Mouse (Mus musculus) embryonic facial prominence, embryonic 11.5 days (tissue): ENCODE measurements at regions not wholly inside any gene's neighbourhood (a gene's known extent, or its start where the extent isn't known, plus 50 kb on each side); places are given as distances from the start of the nearest gene placed in this dataset.

Experiments used
- ATAC-seq: fragments of 200-750 bp; cut with Nextera tagmentation; replicated peaks from 2 replicates; pipeline ENCODE4 v1.8.0; 2017; ENCODE audit warnings: low read depth; ENCODE audit not compliant: insufficient number of reproducible peaks, low FRiP score, low TSS enrichment
- DNase-seq: peaks from one replicate; pipeline ENCODE4 v3.0.0-alpha.2; 2015; ENCODE audit warnings: low spot score
- H3K27ac ChIP-seq: fragments of 300-500 bp; sonication (generic); replicated peaks from 2 replicates; pipeline ENCODE4 v1.5.1; 2014; ENCODE audit warnings: mild to moderate bottlenecking, low read depth, low read length, control low read depth
- H3K27me3 ChIP-seq: fragments of 300-500 bp; sonication (generic); 2 replicates; pipeline ENCODE4 v1.6.1; 2014; ENCODE audit warnings: mild to moderate bottlenecking, low read length, moderate library complexity, mixed read lengths; ENCODE audit not compliant: control insufficient read depth, insufficient read depth
- H3K36me3 ChIP-seq: fragments of 300-500 bp; sonication (generic); replicated peaks from 2 replicates; pipeline ENCODE4 v1.6.1; 2014; ENCODE audit warnings: low read depth, mild to moderate bottlenecking, low read length, moderate library complexity, mixed read lengths; ENCODE audit not compliant: control insufficient read depth, insufficient read depth
- H3K4me1 ChIP-seq: fragments of 300-500 bp; sonication (generic); 2 replicates; pipeline ENCODE4 v1.6.1; 2014; ENCODE audit warnings: low read length, mixed read lengths; ENCODE audit not compliant: control insufficient read depth, insufficient read depth
- H3K4me2 ChIP-seq: fragments of 300-500 bp; sonication (generic); 2 replicates; pipeline ENCODE4 v1.6.1; 2014; ENCODE audit warnings: low read depth, mild to moderate bottlenecking, control low read depth, low read length, moderate library complexity
- H3K4me3 ChIP-seq: fragments of 300-500 bp; sonication (generic); 2 replicates; pipeline ENCODE4 v1.5.1; 2014; ENCODE audit warnings: low read depth, low read length, control low read depth
- H3K9ac ChIP-seq: fragments of 300-500 bp; sonication (generic); replicated peaks from 2 replicates; pipeline ENCODE4 v1.6.1; 2014; ENCODE audit warnings: mild to moderate bottlenecking, control low read depth, low read length
- H3K9me3 ChIP-seq: fragments of 300-500 bp; sonication (generic); replicated peaks from 2 replicates; pipeline ENCODE4 v1.6.1; 2016; ENCODE audit warnings: mild to moderate bottlenecking, low read length, inconsistent platforms, mixed read lengths; ENCODE audit not compliant: control insufficient read depth
- WGBS: fragments of 180-500 bp; shearing (Covaris S2); extraction: QIAGEN DNeasy Blood & Tissue Kit; methylation state at CpG from one replicate; pipeline ENCODE4 v1.1.7; 2014; 5-methylcytosine and 5-hydroxymethylcytosine counted together

DNA sequence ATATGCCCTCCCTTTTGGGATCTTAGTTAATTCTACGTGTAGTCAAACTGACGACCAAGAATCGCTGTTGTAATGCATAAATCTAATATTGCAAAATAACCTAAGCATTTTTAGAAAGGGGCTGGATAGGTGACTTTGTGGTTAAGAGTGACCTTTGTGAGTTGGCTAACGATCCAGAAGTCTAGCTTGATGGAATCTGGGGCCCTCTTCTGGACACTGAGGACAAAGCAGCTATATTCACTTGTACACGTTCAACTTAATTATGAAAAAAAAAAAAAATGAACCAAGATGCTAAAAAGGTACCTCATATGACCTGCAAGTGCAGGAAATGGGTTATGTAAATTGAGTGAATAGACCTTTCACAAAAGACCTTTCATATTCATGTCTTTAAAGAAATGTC, 886.2 kb downstream of the Basp1 start:
- no peak overlapping the region for H3K9ac ChIP-seq
- H3K36me3 ChIP-seq, result no peaks in the 10 kb centered on the region
- no peak overlapping the region for H3K27ac ChIP-seq
- no peaks in the 10 kb centered on the region for H3K4me1 ChIP-seq
- H3K4me2 ChIP-seq, result no peak overlapping the region
- H3K27me3 ChIP-seq, result no peaks in the 10 kb centered on the region
- no peak overlapping the region for H3K4me3 ChIP-seq
- ATAC-seq (no peak), DNase-seq (no peak)
- H3K9me3 ChIP-seq, result no peaks in the 10 kb centered on the region
- 75% methylated on average over 5 of the region's 5 CpGs for WGBS

GRCm38 (mm10) chr15:24513926-24514325, 899.6 kb downstream of the Basp1 start:
- H3K27me3 ChIP-seq, result no peaks in the 10 kb centered on the region
- H3K9ac ChIP-seq, result no peak overlapping the region

GRCm38 (mm10) chr15:24501907-24502559, 911.5 kb downstream of the Basp1 start:
- DNase-seq (no peak), ATAC-seq (no peak)
- 74% methylated on average over 9 of the region's 9 CpGs for WGBS
- Histone ChIP-seq H3K9ac (no peak overlapping the region), H3K27ac (no peak overlapping the region), H3K36me3 (no peaks in the 10 kb centered on the region), H3K4me1 (no peaks in the 10 kb centered on the region), H3K4me2 (no peak overlapping the region), H3K4me3 (no peak overlapping the region), H3K9me3 (no peaks in the 10 kb centered on the region), H3K27me3 (no peaks in the 10 kb centered on the region)

More at GRCm38 (mm10) chr15:24513926-24514325, 899.6 kb downstream of the Basp1 start:
- DNase-seq (no peak), ATAC-seq (no peak)
- no peak overlapping the region for H3K27ac ChIP-seq
- WGBS, result 88% methylated on average over 9 of the region's 9 CpGs
- H3K36me3 ChIP-seq, result no peaks in the 10 kb centered on the region
- no peaks in the 10 kb centered on the region for H3K4me1 ChIP-seq
- no peaks in the 10 kb centered on the region for H3K9me3 ChIP-seq
- H3K4me3 ChIP-seq, result no peak overlapping the region
- no peak overlapping the region for H3K4me2 ChIP-seq

- Histone ChIP-seq H3K4me3 (no peak overlapping the region), H3K27me3 (no peaks in the 10 kb centered on the region), H3K4me2 (no peak overlapping the region), H3K9ac (no peak overlapping the region), H3K27ac (no peak overlapping the region), H3K36me3 (no peaks in the 10 kb centered on the region), H3K9me3 (no peaks in the 10 kb centered on the region), H3K4me1 (no peaks in the 10 kb centered on the region)
- ATAC-seq (no peak), DNase-seq (no peak)
- WGBS, result 92% methylated on average over 2 of the region's 2 CpGs
Measured at GRCm38 (mm10) chr15:24486235-24486634, 927.3 kb downstream of the Basp1 start.

- no peak overlapping the region for H3K4me3 ChIP-seq
- no peaks in the 10 kb centered on the region for H3K27me3 ChIP-seq
- no peaks in the 10 kb centered on the region for H3K9me3 ChIP-seq
- no peak overlapping the region for H3K9ac ChIP-seq
- no peak overlapping the region for H3K27ac ChIP-seq
- WGBS, result 80% methylated on average over 1 of the region's 1 CpGs
- H3K4me2 ChIP-seq, result no peak overlapping the region
- no peak for ATAC-seq
- no peaks in the 10 kb centered on the region for H3K4me1 ChIP-seq
- H3K36me3 ChIP-seq, result no peaks in the 10 kb centered on the region
- no peak for DNase-seq
Measured at GRCm38 (mm10) chr15:24468239-24468638, 945.3 kb downstream of the Basp1 start.

DNA sequence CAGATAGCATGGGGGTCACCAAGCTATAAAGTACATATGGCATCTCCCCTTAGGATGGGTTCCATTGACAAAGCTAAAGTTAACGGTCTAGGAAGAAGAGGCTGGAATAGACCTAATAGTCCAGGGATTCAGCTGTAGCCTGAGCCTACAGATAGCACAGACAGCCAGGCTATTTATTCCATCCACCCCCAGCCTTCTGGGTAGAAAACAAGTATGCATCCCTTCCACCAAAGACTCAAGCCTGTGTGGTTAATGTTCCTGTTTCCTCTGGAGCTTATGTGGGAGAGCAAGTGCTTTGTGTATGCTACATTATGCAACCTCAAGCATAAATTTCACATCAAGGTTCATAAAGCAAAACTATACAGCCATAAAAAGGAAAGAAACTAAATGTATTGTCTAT, 955.8 kb downstream of the Basp1 start:
- Histone ChIP-seq H3K9ac (no peak overlapping the region), H3K4me3 (no peak overlapping the region), H3K27ac (no peak overlapping the region), H3K9me3 (no peaks in the 10 kb centered on the region), H3K36me3 (no peaks in the 10 kb centered on the region), H3K4me2 (no peak overlapping the region), H3K4me1 (no peaks in the 10 kb centered on the region), H3K27me3 (no peaks in the 10 kb centered on the region)
- ATAC-seq (no peak), DNase-seq (no peak)
- 61% methylated on average over 1 of the region's 1 CpGs for WGBS

DNA sequence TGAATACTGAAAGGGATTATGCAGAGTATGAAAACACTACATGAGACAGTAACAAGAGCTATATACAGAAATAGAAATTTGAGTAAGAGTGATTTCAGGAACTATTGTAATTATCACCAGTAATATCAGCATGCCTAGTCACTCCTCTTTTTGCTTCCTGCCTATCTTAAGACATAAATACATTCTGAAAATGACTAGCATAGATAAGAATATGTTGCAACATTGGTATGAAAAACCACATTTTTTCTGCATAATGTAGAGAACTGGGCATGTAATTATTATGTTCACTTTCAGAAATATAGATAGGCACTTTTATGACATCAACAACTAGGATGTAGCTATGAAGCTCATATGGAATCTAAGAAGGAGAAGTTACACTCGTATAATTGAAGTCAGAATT, 980.5 kb downstream of the Basp1 start:
- Histone ChIP-seq H3K9me3 (no peaks in the 10 kb centered on the region), H3K27me3 (no peaks in the 10 kb centered on the region), H3K36me3 (no peaks in the 10 kb centered on the region), H3K4me1 (no peaks in the 10 kb centered on the region), H3K27ac (no peak overlapping the region), H3K4me3 (no peak overlapping the region), H3K9ac (no peak overlapping the region), H3K4me2 (no peak overlapping the region)
- WGBS, result 77% methylated on average over 1 of the region's 1 CpGs
- DNase-seq (no peak), ATAC-seq (no peak)

DNA sequence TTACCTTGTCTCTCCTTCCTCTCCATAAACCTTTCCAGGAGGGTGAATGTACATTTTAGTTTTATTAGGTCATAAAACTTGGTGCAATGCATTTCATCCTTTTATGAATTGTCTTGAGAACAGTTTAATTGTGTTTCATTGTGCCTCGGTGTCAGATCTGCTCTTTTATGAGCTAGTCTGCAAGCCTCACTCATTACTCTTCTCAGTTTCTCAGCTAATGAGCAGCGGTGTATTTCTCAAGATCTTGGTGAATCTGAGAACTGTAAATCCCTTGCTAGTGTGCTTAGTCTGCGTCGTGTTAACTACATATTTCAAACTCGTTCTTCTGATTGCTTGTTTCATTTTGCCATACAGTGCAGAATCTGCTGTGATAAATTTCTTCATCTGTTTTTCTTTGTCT, 984.4 kb downstream of the Basp1 start:
- H3K9ac ChIP-seq, result no peak overlapping the region
- no peak overlapping the region for H3K27ac ChIP-seq
- H3K4me1 ChIP-seq, result no peaks in the 10 kb centered on the region
- no peaks in the 10 kb centered on the region for H3K9me3 ChIP-seq
- 88% methylated on average over 5 of the region's 5 CpGs for WGBS
- H3K4me2 ChIP-seq, result no peak overlapping the region
- no peak overlapping the region for H3K4me3 ChIP-seq
- no peaks in the 10 kb centered on the region for H3K36me3 ChIP-seq
- no peak for ATAC-seq
- DNase-seq, result no peak
- H3K27me3 ChIP-seq, result no peaks in the 10 kb centered on the region
